ENCODE assay signal across 13 mouse cellular contexts in the genomic region with DNA sequence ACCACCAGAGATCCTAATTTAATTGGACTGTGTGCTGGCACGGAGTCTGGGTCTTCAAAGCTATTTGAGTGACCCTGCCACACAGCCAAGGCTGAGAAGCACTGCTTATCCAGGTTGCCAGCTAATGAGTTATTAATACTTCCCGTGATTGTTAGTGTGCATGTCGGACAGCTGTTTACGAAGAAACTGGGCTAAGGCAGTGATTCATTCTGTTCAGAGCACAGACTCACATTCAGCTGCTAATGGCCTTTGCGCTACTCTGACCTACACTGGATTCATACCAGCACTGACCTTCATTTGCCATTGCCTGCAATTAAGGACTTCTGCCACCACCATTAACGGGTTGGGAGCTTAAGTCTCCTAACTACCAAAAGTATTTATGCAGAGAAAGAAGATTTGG.
DNase-seq lines count a peak whose midpoint lies in the region; ATAC-seq lines count a peak whose summit lies in the region.
"Had no signal": no experiment of that assay in that cellular context is flagged by ENCODE, and none has a peak within 500 bp of the region (broad histone marks: within the 10 kb centered on the region; RNA-seq: fewer than 3 reads in every experiment).

No protein-coding gene starts in this region.

- H3K36me3 ChIP-seq in lung, embryonic 16.5 days (ENCODE audit: control insufficient read depth, insufficient read depth, low read length), result no peaks in the 10 kb centered on the region
- H3K36me3 ChIP-seq in forebrain, embryonic 16.5 days (ENCODE audit: control insufficient read depth, insufficient read depth), result no peaks in the 10 kb centered on the region
- H3K36me3 ChIP-seq: intestine, embryonic 15.5 days; limb, embryonic 13.5 days; neural tube, embryonic 12.5 days had no signal

- 57% methylated on average over 6 of the region's 6 CpGs for WGBS in lung, embryonic 16.5 days
- 36% methylated on average over 6 of the region's 6 CpGs for WGBS in forebrain, embryonic 16.5 days

- H3K4me3 ChIP-seq in lung, embryonic 16.5 days (ENCODE audit: low read length), result no peak overlapping the region
- no peak overlapping the region for H3K4me3 ChIP-seq in forebrain, embryonic 16.5 days (replicated peaks; ENCODE audit: low read length)
- H3K4me3 ChIP-seq: intestine, embryonic 15.5 days; limb, embryonic 13.5 days; neural tube, embryonic 12.5 days had no signal

- no peak overlapping the region for H3K4me2 ChIP-seq in lung, embryonic 16.5 days (ENCODE audit: low read depth, low read length)
- no peak overlapping the region for H3K4me2 ChIP-seq in forebrain, embryonic 16.5 days (ENCODE audit: low read length)
- H3K4me2 ChIP-seq: intestine, embryonic 15.5 days; limb, embryonic 13.5 days; neural tube, embryonic 12.5 days had no signal

- H3K27me3 ChIP-seq in lung, embryonic 16.5 days (ENCODE audit: control insufficient read depth, insufficient read depth, low read depth, low read length), result no peaks in the 10 kb centered on the region
- no peaks in the 10 kb centered on the region for H3K27me3 ChIP-seq in forebrain, embryonic 16.5 days (replicated peaks; ENCODE audit: control insufficient read depth, insufficient read depth, low read length)
- H3K27me3 ChIP-seq: intestine, embryonic 15.5 days; limb, embryonic 13.5 days; neural tube, embryonic 12.5 days had no signal

- no peaks in the 10 kb centered on the region for H3K4me1 ChIP-seq in lung, embryonic 16.5 days (replicated peaks; ENCODE audit: control insufficient read depth, insufficient read depth, low read length)
- no peaks in the 10 kb centered on the region for H3K4me1 ChIP-seq in forebrain, embryonic 16.5 days (replicated peaks; ENCODE audit: control insufficient read depth, insufficient read depth, low read length)
- H3K4me1 ChIP-seq: intestine, embryonic 15.5 days; limb, embryonic 13.5 days; neural tube, embryonic 12.5 days had no signal

- H3K9me3 ChIP-seq in lung, embryonic 16.5 days (ENCODE audit: control insufficient read depth, low read length), result no peaks in the 10 kb centered on the region
- H3K9me3 ChIP-seq in forebrain, embryonic 16.5 days (ENCODE audit: control insufficient read depth, low read length), result no peaks in the 10 kb centered on the region
- H3K9me3 ChIP-seq: intestine, embryonic 15.5 days; limb, embryonic 13.5 days; neural tube, embryonic 12.5 days had no signal

- ATAC-seq in lung, embryonic 16.5 days (ENCODE audit: low read depth), result peak; percentile 49; the same call in 1 of the 2 replicates
- ATAC-seq in forebrain, embryonic 16.5 days, result peak; percentile 40; the same call in 1 of the 2 replicates
- ATAC-seq: intestine, embryonic 15.5 days had no signal

- DNase-seq in cerebellum, postnatal 14 days, result peak; percentile 15 to 18
- no peak for DNase-seq in cerebellum, postnatal 25 days
- DNase-seq in lung, postnatal 25 days (ENCODE audit: low spot score), result no peak
- peak; percentile 49 for DNase-seq in R1 (ENCODE audit: low read depth, low spot score)
- DNase-seq in gastrocnemius, postnatal 10 days, result no peak
- DNase-seq in kidney, postnatal 36 days, result no peak
- DNase-seq: cerebellum, adult 8-10 months; spleen, adult 18-20 months had no signal

- H3K9ac ChIP-seq in lung, embryonic 16.5 days (ENCODE audit: low read length), result no peak overlapping the region
- H3K9ac ChIP-seq in forebrain, embryonic 16.5 days (replicated peaks; ENCODE audit: low read depth, low read length), result no peak overlapping the region
- H3K9ac ChIP-seq: intestine, embryonic 15.5 days; limb, embryonic 13.5 days; neural tube, embryonic 12.5 days had no signal

- no peak overlapping the region for H3K27ac ChIP-seq in lung, embryonic 16.5 days (ENCODE audit: low read length)
- no peak overlapping the region for H3K27ac ChIP-seq in forebrain, embryonic 16.5 days (ENCODE audit: low read length)
- H3K27ac ChIP-seq: intestine, embryonic 15.5 days; limb, embryonic 13.5 days; neural tube, embryonic 12.5 days had no signal

Comparison
In these comparisons a context has a peak if more than half of its experiments do, and no peak if none do; other contexts are left out.
1. DNase-seq: peak in cerebellum, postnatal 14 days (2 of 2) and R1 (single experiment); none in cerebellum, postnatal 25 days (0 of 2), lung, postnatal 25 days (single experiment), gastrocnemius, postnatal 10 days (single experiment) and kidney, postnatal 36 days (0 of 2).